Mouse (Mus musculus): ENCODE measurements at regions not wholly inside any gene's neighbourhood (a gene's known extent, or its start where the extent isn't known, plus 50 kb on each side); places are given as distances from the start of the nearest gene placed in this dataset.

DNA sequence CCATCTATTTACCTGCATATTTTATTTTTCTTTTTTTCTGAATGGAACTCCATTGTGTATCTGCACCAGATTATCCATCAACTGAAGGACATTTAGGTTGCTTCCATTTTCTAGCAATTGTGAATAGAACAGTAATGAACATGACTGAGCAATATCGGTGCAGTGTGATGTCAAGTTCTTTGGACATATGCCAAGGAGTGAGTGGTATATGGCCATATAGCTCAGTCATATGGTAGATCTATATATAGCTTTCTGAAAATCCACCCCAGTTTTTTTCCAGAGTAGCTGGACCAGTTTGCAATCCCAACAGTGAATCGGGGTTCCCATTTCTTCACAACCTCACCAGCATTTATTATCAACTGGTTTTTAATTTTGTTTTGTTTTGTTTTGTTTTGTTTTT, 52.0 kb upstream of the Tent5a start:
- no peak for TF ChIP-seq POLR2A (IDR thresholded peaks at IDR 0.05; ENCODE audit: insufficient read length, low read depth)
- TF ChIP-seq TCF12 (IDR thresholded peaks at IDR 0.05; ENCODE audit: insufficient read depth, poor library complexity, severe bottlenecking), result no peak
- no peak for TF ChIP-seq MYOD1 (IDR thresholded peaks at IDR 0.05; ENCODE audit: control insufficient read depth in 1 of 3, insufficient read length in 2 of 3, low read depth in 2 of 3)
- no peak for TF ChIP-seq POLR2AphosphoS2 (IDR thresholded peaks at IDR 0.05; ENCODE audit: insufficient read length, low read depth)
- no peak for TF ChIP-seq TCF3 (IDR thresholded peaks at IDR 0.05; ENCODE audit: insufficient read length, low read depth)
- TF ChIP-seq CEBPB (IDR thresholded peaks at IDR 0.05; ENCODE audit: insufficient read depth, poor library complexity, severe bottlenecking), result no peak
- TF ChIP-seq USF1 (IDR thresholded peaks at IDR 0.05; ENCODE audit: low read depth), result no peak
- no peak for TF ChIP-seq SRF (IDR thresholded peaks at IDR 0.05; ENCODE audit: control insufficient read depth, insufficient read length, low read depth)

Data from myocyte (in vitro differentiated cells).